Mouse (Mus musculus) liver, embryonic 14.5 days (tissue): ENCODE results near the gene Pdpr. TPM values are rescaled to one million over a fixed set of nuclear protein-coding genes. Genes with fewer than 3 reads are reported as not detected.
A peak's percentile ranks its signal among the peaks of the same experiment; 100 is the strongest.

Experiments used
- ATAC-seq: fragments of 200-750 bp; cut with Nextera tagmentation; 2 replicates; pipeline ENCODE4 v1.8.0; 2017; ENCODE audit warnings: moderate number of reproducible peaks, mild to moderate bottlenecking, moderate library complexity; ENCODE audit not compliant: insufficient read depth
- DNase-seq, 3 experiments: peaks; one replicate each; pipeline ENCODE4 v3.0.0-alpha.2; 2012 to 2013; ENCODE audit warnings: low read depth in 3 of 3, low spot score in 3 of 3
- H3K27ac ChIP-seq: fragments of 300-500 bp; sonication (generic); 2 replicates; pipeline ENCODE4 v1.5.1; 2014; ENCODE audit warnings: moderate library complexity, mild to moderate bottlenecking, control low read depth, inconsistent platforms
- H3K27me3 ChIP-seq: fragments of 300-500 bp; sonication (generic); 2 replicates; pipeline ENCODE4 v1.6.1; 2014; ENCODE audit warnings: mild to moderate bottlenecking, low read length, moderate library complexity; ENCODE audit not compliant: control insufficient read depth, insufficient read depth
- H3K36me3 ChIP-seq: fragments of 300-500 bp; sonication (generic); replicated peaks from 2 replicates; pipeline ENCODE4 v1.6.1; 2014; ENCODE audit warnings: low read depth; ENCODE audit not compliant: control insufficient read depth, insufficient read depth
- H3K4me1 ChIP-seq, 2 experiments: fragments of 200-500 bp in 1 of 2; fragments of 300-500 bp in 1 of 2; sonication (generic) in 1 of 2; replicated peaks; 2 replicates each; pipeline ENCODE4 v1.6.1; 2012 to 2014; ENCODE audit warnings: antibody characterized with exemption in 1 of 2, inconsistent platforms in 1 of 2, low read length in 1 of 2; ENCODE audit not compliant: control insufficient read depth in 2 of 2, insufficient read depth in 2 of 2
- H3K4me2 ChIP-seq: fragments of 300-500 bp; sonication (generic); 2 replicates; pipeline ENCODE4 v1.6.1; 2014; ENCODE audit warnings: low read depth, mild to moderate bottlenecking, control low read depth, moderate library complexity
- H3K4me3 ChIP-seq, 2 experiments: fragments of 200-500 bp in 1 of 2; fragments of 300-500 bp in 1 of 2; sonication (generic) in 1 of 2; 2 replicates each; pipeline ENCODE4 v1.5.1; 2012 to 2014; ENCODE audit warnings: low read depth in 2 of 2, low read length in 2 of 2, mild to moderate bottlenecking in 2 of 2, control low read depth in 1 of 2, inconsistent platforms in 1 of 2, moderate library complexity in 1 of 2; ENCODE audit not compliant: insufficient read depth in 1 of 2
- H3K9ac ChIP-seq: fragments of 300-500 bp; sonication (generic); replicated peaks from 2 replicates; pipeline ENCODE4 v1.6.1; 2014; ENCODE audit warnings: mild to moderate bottlenecking, control low read depth, moderate library complexity
- H3K9me3 ChIP-seq: fragments of 300-500 bp; sonication (generic); 2 replicates; pipeline ENCODE4 v1.6.1; 2016; ENCODE audit warnings: low read length, mixed read lengths; ENCODE audit not compliant: control insufficient read depth
- CTCF ChIP-seq: IDR thresholded peaks from 2 replicates; pipeline ENCODE4 v1.5.1; 2016; ENCODE audit warnings: antibody characterized with exemption, low read depth, control low read depth
- EP300 ChIP-seq: IDR thresholded peaks from 2 replicates; pipeline ENCODE4 v1.6.1; 2016; ENCODE audit warnings: antibody characterized with exemption, low read depth
- WGBS: fragments of 180-500 bp; shearing (Covaris S2); extraction: QIAGEN DNeasy Blood & Tissue Kit; methylation state at CpG from one replicate; pipeline ENCODE4 v1.1.7; 2014; ENCODE audit not compliant: insufficient replicate concordance; 5-methylcytosine and 5-hydroxymethylcytosine counted together
- polyA plus RNA-seq, 2 experiments: library from polyadenylated mRNA; depleted of rRNA in 1 of 2; stranded (reverse) in 1 of 2; unstranded in 1 of 2; fragments of >200 nt; fragmentation: Nextera tagmentation in 1 of 2; extraction: Ambion mirVana in 1 of 2; gene quantifications; 2 replicates each; pipeline versions ENCODE4 v1.2.1 to v1.2.3; 2012 to 2014

Gene Pdpr
- polyA plus RNA-seq (2012; rRNA removed): 1.3 and 1.6 TPM in 2 replicates
- polyA plus RNA-seq (2014; fragmentation: Nextera tagmentation; extraction: Ambion mirVana): 1.0 and 1.1 TPM in 2 replicates

GRCm38 (mm10) chr8:111093865-111094718 lies at the start of gene Pdpr:
Gene Pdpr, plus strand, starts transcription at chr8:111094630.
- DNase-seq (peak; percentile 77 to 78 (median 77)), ATAC-seq (peak; percentile 89)
- H3K27ac ChIP-seq: no peak within 1 kb of the TSS

GRCm38 (mm10) chr8:111048694-111049093 lies 45.7 kb upstream of the Pdpr start:
- TF ChIP-seq EP300 (no peak), CTCF (peak; percentile 32; the same call in 1 of the 2 replicates)
- Histone ChIP-seq H3K36me3 (peaks cover 100% of the 10 kb centered on the region), H3K9ac (no peak overlapping the region), H3K4me1 (no peaks in the 10 kb centered on the region), H3K27ac (no peak overlapping the region), H3K27me3 (no peaks in the 10 kb centered on the region), H3K4me2 (no peak overlapping the region), H3K4me3 (no peak overlapping the region), H3K9me3 (no peaks in the 10 kb centered on the region)
- DNase-seq (no peak), ATAC-seq (no peak)
- WGBS: 86% methylated on average over 2 of the region's 2 CpGs

More at GRCm38 (mm10) chr8:111093865-111094718, at the start of gene Pdpr:
- peak within 1 kb of the TSS; percentile 73 for H3K4me2 ChIP-seq
- peak within 1 kb of the TSS; percentile 52 for H3K9ac ChIP-seq
- H3K9me3 ChIP-seq: no peaks in the 10 kb centered on the region
- H3K36me3 ChIP-seq: no peaks in the 10 kb centered on the region
- H3K4me1 ChIP-seq: peaks cover 2 to 7% of the 10 kb centered on the region in 2 experiments; a peak in 2 of 4 replicates
- no peak for TF ChIP-seq CTCF
- no peak for TF ChIP-seq EP300
- 7% methylated on average over 61 of the region's 72 CpGs for WGBS
- H3K4me3 ChIP-seq: peak within 1 kb of the TSS; percentile 59 to 80
- no peaks in the 10 kb centered on the region for H3K27me3 ChIP-seq

- no peaks in the 10 kb centered on the region for H3K4me1 ChIP-seq
- no peak for TF ChIP-seq CTCF
- no peak for TF ChIP-seq EP300
- WGBS: 87% methylated on average over 7 of the region's 7 CpGs
- no peak for ATAC-seq
- H3K9me3 ChIP-seq: no peaks in the 10 kb centered on the region
- H3K9ac ChIP-seq: no peak overlapping the region
- H3K4me3 ChIP-seq: no peak overlapping the region
- DNase-seq: no peak
- H3K27me3 ChIP-seq: no peaks in the 10 kb centered on the region
- peaks cover 100% of the 10 kb centered on the region for H3K36me3 ChIP-seq
- H3K27ac ChIP-seq: no peak overlapping the region
- H3K4me2 ChIP-seq: no peak overlapping the region
Measured at GRCm38 (mm10) chr8:111049106-111049505, 45.3 kb upstream of the Pdpr start.

GRCm38 (mm10) chr8:111053827-111054518 lies 40.5 kb upstream of the Pdpr start:
- Histone ChIP-seq H3K4me3 (no peak overlapping the region), H3K4me2 (no peak overlapping the region), H3K4me1 (peaks cover 11 to 15% of the 10 kb centered on the region in 2 experiments; a peak in 3 of 4 replicates), H3K27ac (no peak overlapping the region), H3K36me3 (peaks cover 73% of the 10 kb centered on the region), H3K9me3 (no peaks in the 10 kb centered on the region), H3K27me3 (no peaks in the 10 kb centered on the region), H3K9ac (no peak overlapping the region)
- 0 out of 2 replicates have a peak, but pooled peaks have one; percentile 6 for TF ChIP-seq CTCF
- no peak for TF ChIP-seq EP300
- WGBS: 91% methylated on average over 12 of the region's 12 CpGs
- ATAC-seq: no peak
- no peak for DNase-seq

GRCm38 (mm10) chr8:111055031-111055634 lies 39.3 kb upstream of the Pdpr start:
- no peak for DNase-seq
- Histone ChIP-seq H3K9me3 (no peaks in the 10 kb centered on the region), H3K27ac (no peak overlapping the region), H3K27me3 (no peaks in the 10 kb centered on the region), H3K4me1 (peaks cover 11 to 17% of the 10 kb centered on the region in 2 experiments; a peak in 3 of 4 replicates), H3K4me2 (no peak overlapping the region), H3K4me3 (no peak overlapping the region), H3K36me3 (peaks cover 61% of the 10 kb centered on the region), H3K9ac (no peak overlapping the region)
- no peak for ATAC-seq
- TF ChIP-seq EP300: no peak
- no peak for TF ChIP-seq CTCF
- 87% methylated on average over 17 of the region's 17 CpGs for WGBS
